Mouse (Mus musculus): ENCODE results near the gene Axin2. TPM values are rescaled to one million over a fixed set of nuclear protein-coding genes. Genes with fewer than 3 reads are reported as not detected.

Gene Axin2
- polyA plus RNA-seq, 1 experiment from 2014 or later = 2.6 TPM

DNA sequence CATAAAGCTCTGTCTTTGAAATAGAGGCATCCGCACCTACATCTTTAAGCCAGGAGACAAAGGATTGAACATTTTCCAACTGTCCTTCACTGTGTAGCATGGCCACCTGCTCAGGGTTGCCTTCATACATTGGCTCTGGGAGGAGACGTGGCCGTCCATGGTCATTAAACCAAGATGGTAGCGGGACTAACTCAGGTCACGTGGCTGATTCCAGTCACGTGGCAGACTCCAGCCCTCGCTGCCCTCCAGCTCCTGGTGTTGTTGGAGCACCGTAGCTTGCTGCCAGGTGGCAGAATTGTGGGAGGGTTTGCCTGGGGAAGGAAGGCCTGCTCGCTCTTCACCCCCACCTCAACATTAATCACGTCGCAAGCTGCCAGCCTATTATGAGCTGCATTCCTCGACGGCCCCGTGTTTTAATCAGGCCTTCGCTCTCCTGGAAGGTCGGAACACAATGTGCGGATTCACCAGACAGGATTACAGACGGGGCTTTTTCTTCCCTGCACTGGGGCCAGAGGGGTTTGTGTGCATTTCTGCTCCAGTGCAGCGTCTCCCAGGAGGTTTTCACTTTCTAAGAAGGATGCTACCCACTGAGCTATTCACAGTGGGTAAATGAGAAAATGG lies 34.8 kb upstream of the Axin2 start:
- Histone ChIP-seq H3K36me3 (ENCODE audit: control insufficient read depth, insufficient read depth, low read length) (no peaks in the 10 kb centered on the region), H3K9me3 (ENCODE audit: control insufficient read depth, low read length) (no peaks in the 10 kb centered on the region), H3K9ac (ENCODE audit: low read length) (no peak overlapping the region), H3K4me2 (ENCODE audit: low read length) (no peak overlapping the region), H3K27ac (replicated peaks in 1 of 2; ENCODE audit: control insufficient read depth in 1 of 2, insufficient read depth in 1 of 2, low read depth in 2 of 2, low read length in 2 of 2) (no peak overlapping the region), H3K27me3 (ENCODE audit: control insufficient read depth, insufficient read depth, low read length) (no peaks in the 10 kb centered on the region), H3K4me1 (ENCODE audit: control insufficient read depth in 2 of 2, insufficient read depth in 2 of 2, low read length in 2 of 2) (peaks cover under 1 to 3% of the 10 kb centered on the region in 2 experiments; a peak in 1 of 4 replicates), H3K4me3 (ENCODE audit: control insufficient read depth in 1 of 2, insufficient read depth in 1 of 2, low read depth in 1 of 2, low read length in 2 of 2) (no peak overlapping the region)
- 66% methylated on average over 19 of the region's 19 CpGs for WGBS
- ATAC-seq (ENCODE audit: insufficient number of reproducible peaks, insufficient read depth, low FRiP score, low read depth) = no peak

- Histone ChIP-seq H3K9ac (ENCODE audit: low read length) (no peak overlapping the region), H3K27me3 (ENCODE audit: control insufficient read depth, insufficient read depth, low read length) (no peaks in the 10 kb centered on the region), H3K27ac (replicated peaks in 1 of 2; ENCODE audit: control insufficient read depth in 1 of 2, insufficient read depth in 1 of 2, low read depth in 2 of 2, low read length in 2 of 2) (no peak overlapping the region), H3K4me1 (ENCODE audit: control insufficient read depth in 2 of 2, insufficient read depth in 2 of 2, low read length in 2 of 2) (peaks cover 3 to 9% of the 10 kb centered on the region in 2 experiments; a peak in 1 of 4 replicates), H3K4me3 (ENCODE audit: control insufficient read depth in 1 of 2, insufficient read depth in 1 of 2, low read depth in 1 of 2, low read length in 2 of 2) (no peak overlapping the region), H3K9me3 (ENCODE audit: control insufficient read depth, low read length) (no peaks in the 10 kb centered on the region), H3K36me3 (ENCODE audit: control insufficient read depth, insufficient read depth, low read length) (no peaks in the 10 kb centered on the region), H3K4me2 (ENCODE audit: low read length) (no peak overlapping the region)
- 73% methylated on average over 8 of the region's 8 CpGs for WGBS
- ATAC-seq (ENCODE audit: insufficient number of reproducible peaks, insufficient read depth, low FRiP score, low read depth) = no peak
Measured at GRCm38 (mm10) chr11:108886060-108886459, 34.1 kb upstream of the Axin2 start.

- 37% methylated on average over 11 of the region's 11 CpGs for WGBS
- Histone ChIP-seq H3K4me2 (ENCODE audit: low read length) (no peak overlapping the region), H3K4me3 (ENCODE audit: control insufficient read depth in 1 of 2, insufficient read depth in 1 of 2, low read depth in 1 of 2, low read length in 2 of 2) (no peak overlapping the region)
Measured at GRCm38 (mm10) chr11:108889121-108889520, 31.0 kb upstream of the Axin2 start.

DNA sequence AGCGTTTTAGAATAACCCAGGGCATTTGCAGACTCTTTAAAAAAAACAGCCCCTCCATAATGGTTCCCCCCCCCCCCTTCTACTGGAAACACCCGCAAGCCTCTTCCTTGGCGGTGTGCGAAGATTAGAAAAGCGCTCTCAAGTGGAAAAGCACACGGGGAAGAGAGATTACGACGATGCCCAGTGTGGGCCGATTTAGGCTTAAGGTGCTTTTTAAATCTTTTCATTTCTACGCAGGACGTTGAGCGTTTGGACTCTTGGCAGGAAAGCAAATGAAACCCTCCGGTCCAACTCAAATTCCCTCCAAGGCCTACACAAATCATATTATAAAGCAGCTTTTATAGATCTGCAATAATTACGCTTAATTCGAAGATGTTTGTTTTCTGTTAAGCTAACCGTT lies 29.6 kb upstream of the Axin2 start:
- Histone ChIP-seq H3K36me3 (ENCODE audit: control insufficient read depth, insufficient read depth, low read length) (no peaks in the 10 kb centered on the region), H3K9ac (ENCODE audit: low read length) (peak overlapping the region; percentile 59), H3K4me3 (ENCODE audit: control insufficient read depth in 1 of 2, insufficient read depth in 1 of 2, low read depth in 1 of 2, low read length in 2 of 2) (peak overlapping the region; percentile 32 to 39), H3K4me1 (ENCODE audit: control insufficient read depth in 2 of 2, insufficient read depth in 2 of 2, low read length in 2 of 2) (peaks cover 3 to 18% of the 10 kb centered on the region in 2 experiments; a peak in 2 of 4 replicates), H3K9me3 (ENCODE audit: control insufficient read depth, low read length) (no peaks in the 10 kb centered on the region), H3K27me3 (ENCODE audit: control insufficient read depth, insufficient read depth, low read length) (peaks cover 14% of the 10 kb centered on the region), H3K27ac (replicated peaks in 1 of 2; ENCODE audit: control insufficient read depth in 1 of 2, insufficient read depth in 1 of 2, low read depth in 2 of 2, low read length in 2 of 2) (no peak overlapping the region), H3K4me2 (ENCODE audit: low read length) (peak overlapping the region; percentile 82)
- 18% methylated on average over 16 of the region's 16 CpGs for WGBS
- no peak for ATAC-seq (ENCODE audit: insufficient number of reproducible peaks, insufficient read depth, low FRiP score, low read depth)

More at GRCm38 (mm10) chr11:108889121-108889520, 31.0 kb upstream of the Axin2 start:
- ATAC-seq (ENCODE audit: insufficient number of reproducible peaks, insufficient read depth, low FRiP score, low read depth) = no peak
- Histone ChIP-seq H3K27ac (replicated peaks in 1 of 2; ENCODE audit: control insufficient read depth in 1 of 2, insufficient read depth in 1 of 2, low read depth in 2 of 2, low read length in 2 of 2) (no peak overlapping the region), H3K27me3 (ENCODE audit: control insufficient read depth, insufficient read depth, low read length) (peaks cover 11% of the 10 kb centered on the region), H3K9me3 (ENCODE audit: control insufficient read depth, low read length) (no peaks in the 10 kb centered on the region), H3K36me3 (ENCODE audit: control insufficient read depth, insufficient read depth, low read length) (no peaks in the 10 kb centered on the region), H3K4me1 (ENCODE audit: control insufficient read depth in 2 of 2, insufficient read depth in 2 of 2, low read length in 2 of 2) (peaks cover 3 to 18% of the 10 kb centered on the region in 2 experiments; a peak in 2 of 4 replicates), H3K9ac (ENCODE audit: low read length) (no peak overlapping the region)

DNA sequence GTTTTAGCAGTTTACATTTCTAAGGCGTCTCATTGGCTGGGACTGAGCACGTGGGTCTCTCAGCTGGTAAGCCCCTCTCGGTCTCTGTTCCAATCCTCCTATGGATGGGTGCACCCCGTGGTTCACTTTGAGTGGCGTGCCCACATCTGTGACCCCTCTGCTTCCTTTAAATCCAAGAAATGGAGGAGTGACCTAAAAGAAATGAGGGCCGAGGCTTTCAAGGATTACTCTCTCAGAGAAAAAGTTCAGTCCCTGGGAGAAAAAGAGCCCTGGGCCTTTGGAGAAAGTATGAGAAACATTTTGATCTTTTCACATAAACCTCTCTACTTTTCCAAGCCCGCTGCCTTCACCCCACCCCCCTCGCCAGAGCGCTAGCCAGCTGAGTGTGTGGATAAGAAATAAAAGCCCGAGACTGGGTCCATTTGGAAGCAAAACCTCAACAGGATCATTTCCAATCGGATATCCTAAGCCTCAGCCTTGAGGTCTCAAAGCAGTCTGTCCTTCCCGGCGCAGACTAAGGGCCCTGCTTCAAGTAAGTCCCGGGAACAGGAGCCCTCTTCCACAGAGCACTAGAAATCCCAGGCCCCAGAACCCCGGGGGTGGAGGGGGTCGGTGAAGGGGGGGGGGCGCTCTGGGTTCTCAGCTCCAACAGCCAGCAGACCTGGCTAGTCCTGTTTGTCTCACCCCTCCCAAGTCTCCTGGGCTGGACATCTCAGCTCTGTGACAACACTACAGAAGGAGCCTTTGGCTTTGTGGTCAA lies 28.9 kb upstream of the Axin2 start:
- peak; percentile 78 for ATAC-seq (ENCODE audit: insufficient number of reproducible peaks, insufficient read depth, low FRiP score, low read depth)
- Histone ChIP-seq H3K4me1 (ENCODE audit: control insufficient read depth in 2 of 2, insufficient read depth in 2 of 2, low read length in 2 of 2) (peaks cover 3 to 18% of the 10 kb centered on the region in 2 experiments; a peak in 2 of 4 replicates), H3K9ac (ENCODE audit: low read length) (peak overlapping the region; percentile 68), H3K4me3 (ENCODE audit: control insufficient read depth in 1 of 2, insufficient read depth in 1 of 2, low read depth in 1 of 2, low read length in 2 of 2) (peak overlapping the region; percentile 39 to 41), H3K36me3 (ENCODE audit: control insufficient read depth, insufficient read depth, low read length) (no peaks in the 10 kb centered on the region), H3K27ac (replicated peaks in 1 of 2; ENCODE audit: control insufficient read depth in 1 of 2, insufficient read depth in 1 of 2, low read depth in 2 of 2, low read length in 2 of 2) (peak overlapping the region; percentile 9 to 51; a peak in 3 of 4 replicates), H3K9me3 (ENCODE audit: control insufficient read depth, low read length) (no peaks in the 10 kb centered on the region), H3K27me3 (ENCODE audit: control insufficient read depth, insufficient read depth, low read length) (peaks cover 14% of the 10 kb centered on the region), H3K4me2 (ENCODE audit: low read length) (peak overlapping the region; percentile 82)
- WGBS = 3% methylated on average over 17 of the region's 17 CpGs

DNA sequence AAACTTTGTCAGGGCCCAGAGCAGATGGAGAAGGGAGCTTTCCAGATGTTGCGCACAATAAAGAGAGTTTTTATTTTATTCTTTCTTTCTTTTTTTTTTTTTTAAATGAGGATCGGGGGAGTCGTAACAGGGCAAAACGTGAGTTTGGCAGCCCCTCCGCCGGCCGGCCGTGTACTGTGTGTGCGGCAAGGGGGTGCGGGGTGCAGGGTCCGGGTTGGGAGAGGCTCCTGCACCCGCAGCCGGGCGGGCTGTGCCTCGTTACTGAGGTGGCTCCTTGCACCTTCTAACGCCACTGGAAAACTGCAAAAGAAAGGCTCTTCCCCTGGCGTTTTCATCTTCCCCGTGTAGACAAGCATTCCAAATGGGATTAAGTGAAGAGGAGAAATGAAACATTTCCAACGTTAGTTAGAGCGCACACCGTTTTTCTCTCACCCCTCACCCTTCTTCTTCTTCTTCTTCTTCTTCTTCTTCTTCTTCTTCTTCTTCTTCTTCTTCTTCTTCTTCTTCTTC lies 28.2 kb upstream of the Axin2 start:
- Histone ChIP-seq H3K27ac (replicated peaks in 1 of 2; ENCODE audit: control insufficient read depth in 1 of 2, insufficient read depth in 1 of 2, low read depth in 2 of 2, low read length in 2 of 2) (peak overlapping the region in 1 of 2 experiments; percentile 51; a peak in 2 of 4 replicates), H3K4me1 (ENCODE audit: control insufficient read depth in 2 of 2, insufficient read depth in 2 of 2, low read length in 2 of 2) (peaks cover 3 to 18% of the 10 kb centered on the region in 2 experiments; a peak in 2 of 4 replicates), H3K9me3 (ENCODE audit: control insufficient read depth, low read length) (no peaks in the 10 kb centered on the region), H3K4me3 (ENCODE audit: control insufficient read depth in 1 of 2, insufficient read depth in 1 of 2, low read depth in 1 of 2, low read length in 2 of 2) (peak overlapping the region; percentile 39 to 41), H3K9ac (ENCODE audit: low read length) (peak overlapping the region; percentile 68), H3K36me3 (ENCODE audit: control insufficient read depth, insufficient read depth, low read length) (no peaks in the 10 kb centered on the region), H3K27me3 (ENCODE audit: control insufficient read depth, insufficient read depth, low read length) (peaks cover 14% of the 10 kb centered on the region), H3K4me2 (ENCODE audit: low read length) (peak overlapping the region; percentile 82)
- no peak for ATAC-seq (ENCODE audit: insufficient number of reproducible peaks, insufficient read depth, low FRiP score, low read depth)
- WGBS = 6% methylated on average over 21 of the region's 21 CpGs

DNA sequence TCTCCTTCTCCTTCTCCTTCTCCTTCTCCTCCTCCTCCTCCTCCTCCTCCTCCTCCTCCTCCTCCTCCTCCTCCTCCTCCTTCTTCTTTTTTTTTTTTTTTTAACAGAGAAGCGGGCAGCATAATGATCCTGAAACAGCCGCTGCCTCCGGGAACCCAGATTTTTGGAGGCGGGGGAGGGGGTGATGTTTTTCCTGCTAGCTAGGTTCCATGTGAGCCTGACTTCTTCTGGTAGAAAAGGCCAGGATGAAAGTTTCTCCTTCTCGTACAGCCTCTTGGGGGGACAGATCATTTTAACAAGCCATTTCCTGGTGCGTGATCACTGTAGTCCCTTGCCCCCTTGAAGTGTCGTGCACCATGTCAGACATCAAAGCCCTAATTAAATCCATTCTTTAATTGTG lies 27.7 kb upstream of the Axin2 start:
- Histone ChIP-seq H3K4me1 (ENCODE audit: control insufficient read depth in 2 of 2, insufficient read depth in 2 of 2, low read length in 2 of 2) (peaks cover 3 to 18% of the 10 kb centered on the region in 2 experiments; a peak in 2 of 4 replicates), H3K9me3 (ENCODE audit: control insufficient read depth, low read length) (no peaks in the 10 kb centered on the region), H3K27me3 (ENCODE audit: control insufficient read depth, insufficient read depth, low read length) (peaks cover 14% of the 10 kb centered on the region), H3K4me2 (ENCODE audit: low read length) (no peak overlapping the region), H3K27ac (replicated peaks in 1 of 2; ENCODE audit: control insufficient read depth in 1 of 2, insufficient read depth in 1 of 2, low read depth in 2 of 2, low read length in 2 of 2) (no peak overlapping the region), H3K9ac (ENCODE audit: low read length) (no peak overlapping the region), H3K36me3 (ENCODE audit: control insufficient read depth, insufficient read depth, low read length) (no peaks in the 10 kb centered on the region), H3K4me3 (ENCODE audit: control insufficient read depth in 1 of 2, insufficient read depth in 1 of 2, low read depth in 1 of 2, low read length in 2 of 2) (no peak overlapping the region)
- ATAC-seq (ENCODE audit: insufficient number of reproducible peaks, insufficient read depth, low FRiP score, low read depth) = no peak
- WGBS = 30% methylated on average over 7 of the region's 7 CpGs
